Mouse (Mus musculus) megakaryocyte, embryonic 14.5 days (primary cell): ENCODE results near the gene Sec23a.

ENCODE experiments used
- FLI1 ChIP-seq: IDR thresholded peaks from 2 replicates; pipeline ENCODE4 v1.6.1; 2012; ENCODE audit warnings: low read length, inconsistent platforms, mixed read lengths
- GATA1 ChIP-seq: IDR thresholded peaks from 3 replicates; pipeline ENCODE4 v1.6.1; 2012; ENCODE audit warnings: mixed read lengths, low read length, inconsistent platforms, borderline replicate concordance

DNA sequence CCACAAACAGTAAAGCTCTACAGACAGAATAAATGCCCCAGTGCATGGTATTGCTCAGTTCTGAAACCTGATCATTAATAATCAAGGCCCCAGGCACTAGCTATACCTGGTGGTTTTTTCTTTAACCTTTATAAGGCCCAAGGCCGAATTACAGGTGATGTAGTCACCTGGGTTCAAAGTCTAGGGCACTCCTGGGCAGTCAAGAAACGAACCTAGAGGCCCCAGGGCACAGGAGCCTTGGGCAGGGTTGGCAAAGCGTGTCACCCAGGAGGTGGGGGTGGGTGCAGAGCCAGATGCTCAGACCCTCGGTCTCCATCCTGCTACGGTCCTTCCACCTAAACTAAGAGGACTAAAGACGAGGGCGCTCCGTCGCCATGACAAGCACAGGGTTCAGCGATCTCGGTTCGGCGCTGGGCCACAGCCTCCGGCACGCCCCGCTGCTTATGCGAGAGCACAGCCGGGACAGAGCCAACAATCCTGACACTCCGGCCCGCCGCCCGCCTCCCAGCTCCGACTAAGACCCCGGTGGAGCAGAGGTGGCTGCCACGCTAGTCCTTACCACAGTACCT, 458 bp downstream of the Sec23a start:
- TF ChIP-seq GATA1 (no peak), FLI1 (no peak)
